Comparison of ENCODE assay signal across 8 mouse cellular contexts in genomic region chr5:145083632-145084451, GRCm38 (mm10). TPM values are rescaled to one million over a fixed set of nuclear protein-coding genes. Genes with fewer than 3 reads are reported as not detected.
DNase-seq lines count a peak whose midpoint lies in the region; ATAC-seq and TF ChIP-seq lines count a peak whose summit lies in the region.

Gene Arpc1a, plus strand, starts transcription at chr5:145083830.
Gene Kpna7, minus strand, starts transcription at chr5:145084030.

- H3K4me3 ChIP-seq in heart, embryonic 11.5 days (ENCODE audit: low read depth, low read length) = peak within 1 kb of the TSS; percentile 79
- H3K4me3 ChIP-seq in kidney, embryonic 16.5 days (ENCODE audit: low read length) = peak within 1 kb of the TSS; percentile 94
- peak within 1 kb of the TSS; percentile 72 for H3K4me3 ChIP-seq in liver, adult 2 months (ENCODE audit: insufficient read depth, low read depth, low read length)
- H3K4me3 ChIP-seq in myocyte = peak within 1 kb of the TSS; percentile 77

- H3K4me2 ChIP-seq in heart, embryonic 11.5 days = peak within 1 kb of the TSS; percentile 77
- peak within 1 kb of the TSS; percentile 88 for H3K4me2 ChIP-seq in kidney, embryonic 16.5 days (replicated peaks; ENCODE audit: low read depth, low read length)
- H3K4me2 ChIP-seq in myocyte (ENCODE audit: low read depth) = peak within 1 kb of the TSS; percentile 81

- H3K9ac ChIP-seq in heart, embryonic 11.5 days (ENCODE audit: low read depth, low read length) = peak within 1 kb of the TSS; percentile 89
- H3K9ac ChIP-seq in kidney, embryonic 16.5 days (replicated peaks; ENCODE audit: low read length) = peak within 1 kb of the TSS; percentile 95
- peak within 1 kb of the TSS; percentile 89 for H3K9ac ChIP-seq in liver, adult 2 months (ENCODE audit: low read depth, low read length)

- peaks cover 11% of the 10 kb centered on the region; the same call in 1 of the 2 replicates for H3K79me2 ChIP-seq in liver, adult 2 months (ENCODE audit: control insufficient read depth, insufficient read depth, low read length)
- peaks cover 48% of the 10 kb centered on the region for H3K79me2 ChIP-seq in myocyte (ENCODE audit: control insufficient read depth, insufficient read depth)

- peak; percentile 62; the same call in 1 of the 2 replicates for TF ChIP-seq POLR2A in liver, adult 2 months (IDR thresholded peaks at IDR 0.05; ENCODE audit: extremely low read depth, insufficient read depth, low read length)
- TF ChIP-seq POLR2A in myocyte (IDR thresholded peaks at IDR 0.05; ENCODE audit: insufficient read length, low read depth) = peak; percentile 84

- no peaks in the 10 kb centered on the region for H3K9me3 ChIP-seq in heart, embryonic 11.5 days (replicated peaks; ENCODE audit: control insufficient read depth, low read length)
- no peaks in the 10 kb centered on the region for H3K9me3 ChIP-seq in kidney, embryonic 16.5 days (ENCODE audit: low read length)

- peaks cover 8% of the 10 kb centered on the region for H3K36me3 ChIP-seq in heart, embryonic 11.5 days (ENCODE audit: control insufficient read depth, insufficient read depth, low read length)
- no peaks in the 10 kb centered on the region for H3K36me3 ChIP-seq in kidney, embryonic 16.5 days (ENCODE audit: insufficient read depth, low read length)
- H3K36me3 ChIP-seq in liver, adult 2 months (ENCODE audit: control insufficient read depth, insufficient read depth, low read length) = no peaks in the 10 kb centered on the region
- H3K36me3 ChIP-seq in myocyte (ENCODE audit: control insufficient read depth, insufficient read depth) = no peaks in the 10 kb centered on the region
- H3K36me3 ChIP-seq in splenic B cell, adult 2 months (ENCODE audit: control insufficient read depth, insufficient read depth, low read length, poor library complexity, severe bottlenecking) = peaks cover 6% of the 10 kb centered on the region; the same call in 1 of the 2 replicates

- peak within 1 kb of the TSS; percentile 59 for H3K27ac ChIP-seq in heart, embryonic 11.5 days (ENCODE audit: low read depth, low read length)
- H3K27ac ChIP-seq in kidney, embryonic 16.5 days (ENCODE audit: low read length) = peak within 1 kb of the TSS; percentile 83
- peak within 1 kb of the TSS; percentile 50 for H3K27ac ChIP-seq in liver, adult 2 months (replicated peaks; ENCODE audit: insufficient read depth, low read depth, low read length)

- WGBS in heart, embryonic 11.5 days (ENCODE audit: insufficient replicate concordance) = under 1% methylated on average over 54 of the region's 54 CpGs
- under 1% methylated on average over 54 of the region's 54 CpGs for WGBS in kidney, embryonic 16.5 days
- under 1% methylated on average over 54 of the region's 54 CpGs for WGBS in liver, adult 2 months

- H3K4me1 ChIP-seq in heart, embryonic 11.5 days (ENCODE audit: control insufficient read depth, insufficient read depth, low read length) = peaks cover 4% of the 10 kb centered on the region; the same call in 1 of the 2 replicates
- peaks cover 8% of the 10 kb centered on the region for H3K4me1 ChIP-seq in kidney, embryonic 16.5 days (ENCODE audit: insufficient read depth, low read length)
- peaks cover 4% of the 10 kb centered on the region for H3K4me1 ChIP-seq in liver, adult 2 months (ENCODE audit: control insufficient read depth, insufficient read depth, low read length)

- TF ChIP-seq CTCF in liver, adult 2 months (IDR thresholded peaks at IDR 0.05; ENCODE audit: low read depth, low read length) = no peak

- peak; percentile 99 for ATAC-seq in erythroblast, adult 5-6 weeks (replicated peaks; ENCODE audit: low FRiP score, poor library complexity, severe bottlenecking)
- ATAC-seq in heart, embryonic 11.5 days (replicated peaks; ENCODE audit: insufficient number of reproducible peaks, low FRiP score, low TSS enrichment) = peak; percentile 93
- peak; percentile 99 for ATAC-seq in kidney, embryonic 16.5 days (ENCODE audit: low FRiP score, low TSS enrichment)

- H3ac ChIP-seq in myocyte (ENCODE audit: control insufficient read depth, insufficient read length) = peak within 1 kb of the TSS; percentile 70

- DNase-seq in B cell, adult 2 months = peak; percentile 91 to 93
- peak; percentile 97 for DNase-seq in brain, adult 2 months (ENCODE audit: low read depth, low spot score)
- DNase-seq in liver, adult 2 months (ENCODE audit: extremely low read depth, low read depth, low spot score) = peak; percentile 84
- DNase-seq in splenic B cell, adult 2 months (ENCODE audit: low read depth, low spot score) = peak; percentile 97

- H3K27me3 ChIP-seq in heart, embryonic 11.5 days (ENCODE audit: control insufficient read depth, insufficient read depth, low read length) = no peaks in the 10 kb centered on the region
- no peaks in the 10 kb centered on the region for H3K27me3 ChIP-seq in kidney, embryonic 16.5 days (ENCODE audit: insufficient read depth, low read length)
- no peaks in the 10 kb centered on the region for H3K27me3 ChIP-seq in liver, adult 2 months (ENCODE audit: control insufficient read depth, insufficient read depth, low read length)
- peaks cover 7% of the 10 kb centered on the region for H3K27me3 ChIP-seq in myocyte (ENCODE audit: control insufficient read depth, insufficient read depth, insufficient read length)
- no peaks in the 10 kb centered on the region for H3K27me3 ChIP-seq in splenic B cell, adult 2 months (ENCODE audit: control insufficient read depth, insufficient read depth, low read length, poor library complexity, severe bottlenecking)

TF ChIP-seq in myocyte, 11 proteins besides CTCF, POLR2A, EP300 and RAD21:
- TF ChIP-seq TCF3 (IDR thresholded peaks at IDR 0.05; ENCODE audit: insufficient read length, low read depth) (no peak), POLR2AphosphoS2 (IDR thresholded peaks at IDR 0.05; ENCODE audit: insufficient read length, low read depth) (peak; percentile 73)
TF ChIP-seq in myocyte: peak in this region for 1.

RNA-seq across cellular contexts. Expression of gene Arpc1a, which starts in this region (rescaled TPM):
- total RNA-seq in erythroblast, adult 5-6 weeks (2015; ENCODE audit: low replicate concordance) = 25.2 and 41.4 TPM in 2 replicates
- total RNA-seq in erythroblast, adult 5-6 weeks (2017; ENCODE audit: low replicate concordance) = 13.6 and 27.2 TPM in 2 replicates
- polyA plus RNA-seq in heart, embryonic 11.5 days (2014; fragmentation: Nextera tagmentation; extraction: Ambion mirVana) = 112 and 115 TPM in 2 replicates
- 142 and 150 TPM in 2 replicates for polyA plus RNA-seq in kidney, embryonic 16.5 days (2015; fragmentation: Nextera tagmentation; extraction: Ambion mirVana)
- 36.0 and 47.1 TPM in 2 replicates for total RNA-seq in liver, adult 2 months (2014; rRNA removed)
- polyA plus RNA-seq in liver, adult 2 months (2012; rRNA removed) = 64.7 and 66.5 TPM in 2 replicates
- 67.2 TPM for polyA plus RNA-seq in myocyte (2012; fragmentation: generic; extraction: Trizol)

RNA-seq across cellular contexts. Expression of gene Kpna7, which starts in this region (rescaled TPM):
- total RNA-seq in erythroblast, adult 5-6 weeks (2015; ENCODE audit: low replicate concordance) = not detected in 2 replicates
- not detected in 2 replicates for total RNA-seq in erythroblast, adult 5-6 weeks (2017; ENCODE audit: low replicate concordance)
- polyA plus RNA-seq in heart, embryonic 11.5 days (2014; fragmentation: Nextera tagmentation; extraction: Ambion mirVana) = not detected in 2 replicates
- not detected in 2 replicates for polyA plus RNA-seq in kidney, embryonic 16.5 days (2015; fragmentation: Nextera tagmentation; extraction: Ambion mirVana)
- total RNA-seq in liver, adult 2 months (2014; rRNA removed) = not detected in 2 replicates
- polyA plus RNA-seq in liver, adult 2 months (2012; rRNA removed) = not detected in 2 replicates
- not detected for polyA plus RNA-seq in myocyte (2012; fragmentation: generic; extraction: Trizol)

Comparison
In these comparisons a context has a peak if more than half of its experiments do, and no peak if none do; other contexts are left out.
1. Peak in every context shown above with its lines: DNase-seq, ATAC-seq, H3K4me3 ChIP-seq and H3K27ac ChIP-seq.